Mouse (Mus musculus): Measurements from ENCODE around the gene Elobl. TPM values are rescaled to one million over a fixed set of nuclear protein-coding genes. Genes with fewer than 3 reads are reported as not detected.

The Elobl gene
- polyA plus RNA-seq, 1 experiment from 2014 or later, result not detected

DNA sequence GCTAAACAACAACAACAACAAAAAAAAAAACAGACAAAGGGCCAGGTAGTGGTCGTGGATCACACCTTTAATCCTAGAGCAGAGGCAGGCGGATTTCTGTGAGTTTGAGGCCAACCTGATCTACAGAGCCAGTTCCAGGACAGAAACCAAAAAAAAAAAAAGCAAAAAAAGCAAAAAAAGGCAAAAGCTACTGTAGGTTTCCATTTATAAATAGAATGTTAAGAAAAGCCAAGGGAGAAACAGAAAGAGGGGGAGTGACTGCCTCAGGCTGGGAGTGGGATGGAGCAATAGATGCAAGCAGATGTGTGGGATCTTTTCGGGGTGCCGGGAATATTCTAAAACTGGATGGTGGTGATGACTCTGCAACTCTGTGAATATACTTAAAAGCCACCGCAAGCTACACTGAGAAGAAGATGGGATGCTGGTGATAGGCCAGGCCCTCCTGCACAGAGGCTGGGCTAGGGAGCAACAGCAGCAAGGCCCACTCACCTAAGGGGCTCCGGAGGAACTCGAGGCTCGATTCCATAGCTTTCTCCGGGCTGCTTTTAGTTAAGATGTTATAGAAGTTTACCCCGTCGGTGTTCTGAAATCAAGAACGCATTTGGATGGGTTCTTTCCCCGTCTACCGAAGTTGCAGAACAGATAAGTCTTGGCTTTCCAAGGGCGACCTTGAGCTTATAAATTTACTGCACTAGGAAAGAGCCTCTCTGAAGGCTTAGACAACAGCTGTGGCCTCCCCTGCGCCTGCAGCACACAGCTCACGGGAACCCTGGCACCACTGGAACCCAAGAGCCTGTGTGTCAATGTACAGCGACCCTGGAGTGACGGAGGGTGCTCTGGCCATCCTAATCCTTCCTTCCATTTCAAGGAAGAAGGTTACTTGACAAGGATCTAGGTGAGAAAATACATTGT is 32.4 kb downstream of the Elobl start:
- no peak overlapping the region for H3K4me3 ChIP-seq (replicated peaks; ENCODE audit: low read length)
- H3K9ac ChIP-seq (ENCODE audit: low read length), result no peak overlapping the region
- no peak overlapping the region for H3K27ac ChIP-seq (ENCODE audit: low read length)
- no peak overlapping the region for H3K4me2 ChIP-seq (ENCODE audit: low read depth, low read length)
- 89% methylated on average over 19 of the region's 19 CpGs for WGBS
- ATAC-seq (ENCODE audit: insufficient read depth, low FRiP score), result no peak
- H3K27me3 ChIP-seq (ENCODE audit: control insufficient read depth, insufficient read depth, low read length), result no peaks in the 10 kb centered on the region
- no peaks in the 10 kb centered on the region for H3K4me1 ChIP-seq (ENCODE audit: control insufficient read depth, insufficient read depth, low read length)
- no peaks in the 10 kb centered on the region for H3K9me3 ChIP-seq (replicated peaks; ENCODE audit: control insufficient read depth, low read length)
- peaks cover 4% of the 10 kb centered on the region; the same call in 1 of the 2 replicates for H3K36me3 ChIP-seq (ENCODE audit: control insufficient read depth, insufficient read depth, low read length)

GRCm38 (mm10) chr11:88933030-88933429 is 33.7 kb downstream of the Elobl start:
- no peak overlapping the region for H3K4me2 ChIP-seq (ENCODE audit: low read depth, low read length)
- ATAC-seq (ENCODE audit: insufficient read depth, low FRiP score), result no peak
- no peak overlapping the region for H3K27ac ChIP-seq (ENCODE audit: low read length)
- H3K9ac ChIP-seq (ENCODE audit: low read length), result no peak overlapping the region
- H3K4me1 ChIP-seq (ENCODE audit: control insufficient read depth, insufficient read depth, low read length), result no peaks in the 10 kb centered on the region
- H3K27me3 ChIP-seq (ENCODE audit: control insufficient read depth, insufficient read depth, low read length), result no peaks in the 10 kb centered on the region
- peaks cover 4% of the 10 kb centered on the region; the same call in 1 of the 2 replicates for H3K36me3 ChIP-seq (ENCODE audit: control insufficient read depth, insufficient read depth, low read length)
- no peaks in the 10 kb centered on the region for H3K9me3 ChIP-seq (replicated peaks; ENCODE audit: control insufficient read depth, low read length)
- H3K4me3 ChIP-seq (replicated peaks; ENCODE audit: low read length), result no peak overlapping the region
- 91% methylated on average over 9 of the region's 9 CpGs for WGBS

- H3K9ac ChIP-seq (ENCODE audit: low read length), result no peak overlapping the region
- peaks cover 7% of the 10 kb centered on the region; the same call in 1 of the 2 replicates for H3K36me3 ChIP-seq (ENCODE audit: control insufficient read depth, insufficient read depth, low read length)
- H3K27ac ChIP-seq (ENCODE audit: low read length), result no peak overlapping the region
- no peak overlapping the region for H3K4me2 ChIP-seq (ENCODE audit: low read depth, low read length)
- H3K4me3 ChIP-seq (replicated peaks; ENCODE audit: low read length), result no peak overlapping the region
- no peak for ATAC-seq (ENCODE audit: insufficient read depth, low FRiP score)
- H3K4me1 ChIP-seq (ENCODE audit: control insufficient read depth, insufficient read depth, low read length), result no peaks in the 10 kb centered on the region
- no peaks in the 10 kb centered on the region for H3K27me3 ChIP-seq (ENCODE audit: control insufficient read depth, insufficient read depth, low read length)
- no peaks in the 10 kb centered on the region for H3K9me3 ChIP-seq (replicated peaks; ENCODE audit: control insufficient read depth, low read length)
- WGBS, result 81% methylated on average over 14 of the region's 14 CpGs
Observed at GRCm38 (mm10) chr11:88931692-88932530, 34.8 kb downstream of the Elobl start.

- Histone ChIP-seq H3K4me3 (replicated peaks; ENCODE audit: low read length) (no peak overlapping the region), H3K4me2 (ENCODE audit: low read depth, low read length) (no peak overlapping the region), H3K9me3 (replicated peaks; ENCODE audit: control insufficient read depth, low read length) (no peaks in the 10 kb centered on the region), H3K36me3 (ENCODE audit: control insufficient read depth, insufficient read depth, low read length) (peaks cover 19% of the 10 kb centered on the region), H3K4me1 (ENCODE audit: control insufficient read depth, insufficient read depth, low read length) (no peaks in the 10 kb centered on the region), H3K27ac (ENCODE audit: low read length) (no peak overlapping the region), H3K9ac (ENCODE audit: low read length) (no peak overlapping the region), H3K27me3 (ENCODE audit: control insufficient read depth, insufficient read depth, low read length) (no peaks in the 10 kb centered on the region)
- no peak for ATAC-seq (ENCODE audit: insufficient read depth, low FRiP score)
- WGBS, result 86% methylated on average over 5 of the region's 5 CpGs
Observed at GRCm38 (mm10) chr11:88926566-88926965, 40.2 kb downstream of the Elobl start.

Other genes starting within 250 kb of the Elobl start
- gene Msi2, start 248.4 kb downstream of the Elobl start, polyA plus RNA-seq (2015; fragmentation: Nextera tagmentation; extraction: Ambion mirVana), result 11.5 and 11.7 TPM in 2 replicates
- gene Akap1, start 102.3 kb downstream of the Elobl start, polyA plus RNA-seq (2015; fragmentation: Nextera tagmentation; extraction: Ambion mirVana), result 28.5 and 30.9 TPM in 2 replicates
- gene Scpep1, start 11.5 kb downstream of the Elobl start, polyA plus RNA-seq (2015; fragmentation: Nextera tagmentation; extraction: Ambion mirVana), result 88.2 and 93.1 TPM in 2 replicates
- 10.1 and 10.7 TPM in 2 replicates for gene Coil, start 3.3 kb upstream of the Elobl start, polyA plus RNA-seq (2015; fragmentation: Nextera tagmentation; extraction: Ambion mirVana)
- 27.8 and 29.0 TPM in 2 replicates for gene Trim25, start 32.4 kb upstream of the Elobl start, polyA plus RNA-seq (2015; fragmentation: Nextera tagmentation; extraction: Ambion mirVana)
- 3.2 and 3.6 TPM in 2 replicates for gene Dgke, start 99.9 kb upstream of the Elobl start, polyA plus RNA-seq (2015; fragmentation: Nextera tagmentation; extraction: Ambion mirVana)
- 1.3 and 2.1 TPM in 2 replicates for gene Gm525, start 106.9 kb upstream of the Elobl start, polyA plus RNA-seq (2015; fragmentation: Nextera tagmentation; extraction: Ambion mirVana)

All from stomach, embryonic 16.5 days (tissue).